Mouse (Mus musculus) stomach, embryonic 15.5 days (tissue): ENCODE results near the gene Stard10. TPM values are rescaled to one million over a fixed set of nuclear protein-coding genes. Genes with fewer than 3 reads are reported as not detected.

Source experiments
- ATAC-seq: fragments of 200-750 bp; cut with Nextera tagmentation; 2 replicates; pipeline ENCODE4 v1.8.0; 2017; ENCODE audit warnings: low read depth, moderate number of reproducible peaks, moderate TSS enrichment; ENCODE audit not compliant: insufficient read depth, low FRiP score
- H3K27ac ChIP-seq: fragments of 300-500 bp; sonication (generic); 2 replicates; pipeline ENCODE4 v1.5.1; 2015; ENCODE audit warnings: mild to moderate bottlenecking, inconsistent platforms
- H3K27me3 ChIP-seq: fragments of 300-500 bp; sonication (generic); replicated peaks from 2 replicates; pipeline ENCODE4 v1.6.1; 2015; ENCODE audit warnings: inconsistent platforms
- H3K36me3 ChIP-seq: fragments of 300-500 bp; sonication (generic); 2 replicates; pipeline ENCODE4 v1.6.1; 2015; ENCODE audit warnings: inconsistent platforms
- H3K4me1 ChIP-seq: fragments of 300-500 bp; sonication (generic); 2 replicates; pipeline ENCODE4 v1.6.1; 2015; ENCODE audit warnings: inconsistent platforms
- H3K4me2 ChIP-seq: fragments of 300-500 bp; sonication (generic); 2 replicates; pipeline ENCODE4 v1.6.1; 2015; ENCODE audit warnings: mild to moderate bottlenecking, inconsistent platforms
- H3K4me3 ChIP-seq: fragments of 300-500 bp; sonication (generic); replicated peaks from 2 replicates; pipeline ENCODE4 v1.5.1; 2015; ENCODE audit warnings: inconsistent platforms
- H3K9ac ChIP-seq: fragments of 300-500 bp; sonication (generic); 2 replicates; pipeline ENCODE4 v1.6.1; 2015; ENCODE audit warnings: inconsistent platforms
- H3K9me3 ChIP-seq: fragments of 300-500 bp; sonication (generic); 2 replicates; pipeline ENCODE4 v1.6.1; 2016; ENCODE audit warnings: inconsistent platforms
- WGBS: fragments of 180-500 bp; shearing (Covaris S2); methylation state at CpG from one replicate; pipeline ENCODE4 v1.1.7; 2015; 5-methylcytosine and 5-hydroxymethylcytosine counted together
- polyA plus RNA-seq: library from polyadenylated mRNA; unstranded; fragments of >200 nt; fragmentation: Nextera tagmentation; extraction: Ambion mirVana; gene quantifications from 2 replicates; pipeline ENCODE4 v1.2.1, GENCODE M21; 2015

Gene Stard10
- polyA plus RNA-seq, 1 experiment from 2014 or later, result 112 TPM

DNA sequence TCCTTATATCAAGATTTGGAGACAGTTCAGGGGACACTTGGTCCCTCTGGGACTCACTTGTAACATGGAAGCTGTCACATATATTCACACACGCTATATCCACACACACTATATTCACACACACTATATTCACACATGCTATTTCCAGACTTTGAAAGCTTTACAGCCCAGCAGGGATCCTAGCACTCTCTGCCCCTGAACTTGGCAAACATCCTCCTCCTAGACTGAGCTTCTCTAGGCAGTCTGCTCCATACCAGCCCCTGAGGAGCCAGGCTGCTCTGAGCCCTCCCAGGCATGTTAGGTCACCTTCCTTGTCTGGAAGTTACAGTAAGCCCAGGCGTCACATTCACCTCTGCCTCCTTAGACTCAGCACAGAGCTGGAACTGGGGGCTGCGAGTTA lies 19.8 kb downstream of the Stard10 start:
- no peak overlapping the region for H3K4me3 ChIP-seq
- no peaks in the 10 kb centered on the region for H3K36me3 ChIP-seq
- no peak overlapping the region for H3K9ac ChIP-seq
- no peak overlapping the region for H3K27ac ChIP-seq
- no peaks in the 10 kb centered on the region for H3K9me3 ChIP-seq
- ATAC-seq, result no peak
- WGBS, result 85% methylated on average over 3 of the region's 3 CpGs
- no peaks in the 10 kb centered on the region for H3K27me3 ChIP-seq
- peaks cover 4% of the 10 kb centered on the region; the same call in 1 of the 2 replicates for H3K4me1 ChIP-seq
- H3K4me2 ChIP-seq, result no peak overlapping the region

DNA sequence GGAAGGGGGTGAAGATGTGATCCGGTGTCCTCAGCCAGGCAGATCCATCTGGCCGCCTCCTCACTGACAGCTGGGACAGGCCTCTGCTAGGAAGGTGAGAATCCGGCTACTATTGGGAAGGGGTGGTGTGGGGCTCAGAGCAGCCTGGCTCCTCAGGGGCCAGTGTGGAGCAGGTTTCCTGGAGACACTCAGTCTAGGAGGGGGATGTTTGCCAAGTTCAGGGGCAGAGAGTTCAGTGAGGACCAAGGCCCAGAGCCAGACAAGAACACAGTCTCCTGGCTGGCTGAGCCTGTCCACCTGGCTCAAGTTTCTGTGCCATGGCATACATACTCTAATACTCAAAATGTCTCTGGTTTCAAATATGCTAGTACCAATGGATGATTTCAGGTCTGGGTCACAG lies 20.5 kb downstream of the Stard10 start:
- Histone ChIP-seq H3K4me2 (no peak overlapping the region), H3K27me3 (no peaks in the 10 kb centered on the region), H3K9me3 (no peaks in the 10 kb centered on the region), H3K4me1 (peaks cover 4% of the 10 kb centered on the region; the same call in 1 of the 2 replicates), H3K4me3 (no peak overlapping the region), H3K27ac (no peak overlapping the region), H3K9ac (no peak overlapping the region), H3K36me3 (no peaks in the 10 kb centered on the region)
- ATAC-seq, result no peak
- 86% methylated on average over 3 of the region's 3 CpGs for WGBS

DNA sequence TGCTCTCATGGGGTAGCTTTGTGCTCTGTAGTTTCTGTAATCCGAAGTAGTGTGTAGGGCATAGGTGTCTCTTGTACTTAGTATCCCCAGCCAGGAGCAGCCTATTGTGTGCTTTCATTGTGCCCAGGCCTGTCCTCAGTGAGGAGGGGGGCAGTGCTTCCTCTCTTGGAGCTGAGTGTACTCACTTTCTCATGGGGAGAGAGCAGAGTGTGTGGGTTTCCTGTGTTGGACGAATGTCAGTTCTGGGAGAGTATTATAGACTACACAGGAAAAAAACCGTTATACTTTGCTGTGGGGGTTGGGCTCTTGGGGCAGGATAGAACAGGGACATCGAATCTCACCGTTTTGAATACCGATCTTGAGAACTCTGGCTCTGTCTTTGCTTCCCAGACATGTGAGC lies 24.5 kb downstream of the Stard10 start:
- Histone ChIP-seq H3K9me3 (no peaks in the 10 kb centered on the region), H3K4me2 (no peak overlapping the region), H3K9ac (no peak overlapping the region), H3K4me1 (peaks cover 6% of the 10 kb centered on the region; the same call in 1 of the 2 replicates), H3K27me3 (no peaks in the 10 kb centered on the region), H3K27ac (no peak overlapping the region), H3K36me3 (peaks cover 5% of the 10 kb centered on the region; the same call in 1 of the 2 replicates), H3K4me3 (no peak overlapping the region)
- ATAC-seq, result no peak
- WGBS, result 49% methylated on average over 6 of the region's 6 CpGs

DNA sequence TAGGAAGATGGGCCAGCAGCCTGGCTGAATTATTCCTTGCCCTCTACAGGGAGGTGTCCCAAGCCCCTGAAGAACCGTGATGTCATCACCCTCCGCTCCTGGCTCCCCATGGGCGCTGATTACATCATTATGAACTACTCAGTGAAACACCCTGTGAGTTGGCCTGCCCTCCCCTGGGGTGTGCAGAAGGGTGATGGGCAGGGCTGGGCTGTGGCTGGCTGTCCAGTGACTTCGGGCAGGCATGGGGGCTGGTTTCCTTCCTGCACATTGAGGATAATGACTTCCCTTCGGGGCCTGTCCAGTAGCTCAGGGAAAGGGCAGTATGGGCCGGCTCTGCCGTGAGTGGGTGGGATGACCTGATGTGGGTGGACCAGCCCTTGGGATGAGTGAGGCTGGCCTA lies 26.2 kb downstream of the Stard10 start:
- peaks cover 5% of the 10 kb centered on the region; the same call in 1 of the 2 replicates for H3K36me3 ChIP-seq
- H3K4me3 ChIP-seq, result no peak overlapping the region
- no peak overlapping the region for H3K27ac ChIP-seq
- H3K9ac ChIP-seq, result no peak overlapping the region
- H3K4me2 ChIP-seq, result no peak overlapping the region
- no peak for ATAC-seq
- peaks cover 13% of the 10 kb centered on the region; the same call in 1 of the 2 replicates for H3K4me1 ChIP-seq
- no peaks in the 10 kb centered on the region for H3K9me3 ChIP-seq
- H3K27me3 ChIP-seq, result no peaks in the 10 kb centered on the region
- 72% methylated on average over 7 of the region's 7 CpGs for WGBS

DNA sequence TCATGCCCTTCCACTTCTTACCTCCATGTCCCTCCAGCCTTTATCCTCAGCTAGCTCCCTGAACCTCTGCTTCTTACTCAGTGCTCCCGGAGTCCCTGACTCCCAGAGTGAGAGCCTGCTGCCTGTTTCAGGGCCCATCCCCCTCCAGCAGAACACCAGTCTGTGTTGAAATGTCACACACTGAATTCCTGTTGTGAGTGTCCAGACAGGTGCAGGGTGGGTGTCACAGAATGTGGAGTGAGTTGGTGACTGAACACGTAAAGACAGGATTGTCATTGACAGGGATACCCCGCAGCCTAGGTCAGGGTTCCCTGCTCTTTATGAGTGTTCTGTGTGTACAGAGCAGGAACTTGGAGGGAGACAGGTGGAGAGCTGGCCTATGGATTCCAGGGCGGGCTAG lies 28.0 kb downstream of the Stard10 start:
- H3K27me3 ChIP-seq, result no peaks in the 10 kb centered on the region
- ATAC-seq, result no peak
- 56% methylated on average over 4 of the region's 4 CpGs for WGBS

DNA sequence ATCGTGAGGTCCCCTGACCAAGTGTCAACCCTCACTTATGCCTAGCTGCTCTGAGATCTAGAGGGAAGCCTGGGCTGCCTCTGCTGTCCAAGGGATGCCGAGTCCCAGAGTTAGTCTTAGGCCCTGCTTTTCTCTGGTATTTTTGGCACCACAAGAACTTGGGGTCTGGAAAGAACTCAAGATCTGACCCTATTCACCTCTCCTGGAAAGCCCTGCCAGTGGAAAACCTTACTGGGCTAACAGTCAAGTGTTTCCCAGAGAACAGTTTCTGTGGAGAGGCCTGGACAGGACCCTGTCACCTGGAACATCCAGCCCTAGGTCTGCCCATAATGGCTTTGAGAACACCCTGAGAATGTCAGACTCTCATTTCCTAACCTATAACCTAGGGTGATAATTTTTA lies 30.1 kb downstream of the Stard10 start:
- Histone ChIP-seq H3K9ac (no peak overlapping the region), H3K4me2 (no peak overlapping the region; the same call in 1 of the 2 replicates), H3K4me3 (no peak overlapping the region), H3K27me3 (no peaks in the 10 kb centered on the region), H3K27ac (no peak overlapping the region), H3K9me3 (no peaks in the 10 kb centered on the region), H3K36me3 (peaks cover 5% of the 10 kb centered on the region; the same call in 1 of the 2 replicates), H3K4me1 (peaks cover 27% of the 10 kb centered on the region)
- no peak for ATAC-seq
- 72% methylated on average over 2 of the region's 2 CpGs for WGBS

More for the DNA sequence above, 28.0 kb downstream of the Stard10 start:
- H3K4me1 ChIP-seq, result peaks cover 27% of the 10 kb centered on the region
- no peaks in the 10 kb centered on the region for H3K9me3 ChIP-seq
- H3K36me3 ChIP-seq, result peaks cover 5% of the 10 kb centered on the region; the same call in 1 of the 2 replicates
- H3K27ac ChIP-seq, result no peak overlapping the region
- no peak overlapping the region for H3K4me3 ChIP-seq
- H3K9ac ChIP-seq, result no peak overlapping the region
- H3K4me2 ChIP-seq, result no peak overlapping the region

DNA sequence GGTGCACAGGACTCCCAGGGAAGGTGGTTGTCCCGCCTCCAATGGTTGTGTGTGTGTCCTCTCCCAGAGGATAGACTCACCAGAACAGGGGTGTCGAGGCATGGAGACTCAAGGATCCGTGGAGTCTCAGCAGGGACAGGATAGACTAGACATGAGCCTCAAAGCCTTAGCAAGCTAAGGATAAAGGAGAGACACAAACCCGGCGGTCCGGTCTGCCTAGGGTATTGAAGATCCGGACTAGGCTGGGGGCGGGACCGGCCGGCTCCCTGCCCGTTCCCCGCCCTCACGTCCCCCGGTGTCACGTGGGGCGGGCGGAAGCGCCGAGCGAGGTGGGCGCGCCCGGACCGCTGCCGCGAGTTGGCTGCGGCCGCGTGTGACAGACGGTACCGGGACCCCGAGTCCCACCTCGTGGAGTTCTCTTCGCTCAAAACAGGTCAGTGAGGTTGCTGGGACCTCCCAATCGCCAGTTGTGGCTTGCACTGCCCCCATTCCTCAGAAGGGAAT lies 30.9 kb downstream of the Stard10 start, which contains the start of gene Arap1:
Gene Arap1 (plus strand): TSS at position 301 of the 504 bp plus-strand sequence.
- under 1% methylated on average over 35 of the region's 35 CpGs for WGBS
- peak within 1 kb of the TSS; percentile 61 for H3K4me3 ChIP-seq
- H3K36me3 ChIP-seq, result peaks cover 5% of the 10 kb centered on the region; the same call in 1 of the 2 replicates
- H3K4me2 ChIP-seq, result peak within 1 kb of the TSS; percentile 99
- H3K27me3 ChIP-seq, result no peaks in the 10 kb centered on the region
- H3K4me1 ChIP-seq, result peaks cover 27% of the 10 kb centered on the region
- H3K9me3 ChIP-seq, result no peaks in the 10 kb centered on the region
- H3K9ac ChIP-seq, result peak within 1 kb of the TSS; percentile 39; the same call in 1 of the 2 replicates
- 0 out of 2 replicates have a peak within 1 kb of the TSS, but pooled peaks have one; percentile 21 for H3K27ac ChIP-seq
- peak; percentile 74 for ATAC-seq

DNA sequence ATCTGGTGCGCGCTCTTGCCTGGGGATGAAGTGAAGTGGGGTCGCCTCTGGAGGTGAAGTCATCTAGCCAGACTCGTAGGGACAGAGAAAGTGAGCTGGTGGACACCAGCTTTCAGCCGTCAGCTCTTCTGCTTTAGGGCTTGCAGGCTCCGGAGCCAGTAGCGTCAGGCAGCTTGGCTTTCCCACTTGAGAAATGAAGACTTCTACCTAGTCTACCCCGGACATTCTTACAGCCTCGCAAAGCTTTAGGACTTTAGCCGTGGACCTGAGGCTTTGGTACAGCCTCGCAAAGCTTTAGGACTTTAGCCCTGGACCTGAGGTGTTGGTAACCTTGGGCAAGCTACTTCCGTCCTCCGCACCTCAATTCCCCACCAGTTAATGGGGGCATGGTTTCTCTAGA lies 31.4 kb downstream of the Stard10 start:
- ATAC-seq, result no peak
- Histone ChIP-seq H3K27me3 (no peaks in the 10 kb centered on the region), H3K4me3 (peak overlapping the region; percentile 61), H3K27ac (0 out of 2 replicates have a peak overlapping the region, but pooled peaks have one; percentile 21), H3K4me1 (peaks cover 27% of the 10 kb centered on the region), H3K36me3 (peaks cover 5% of the 10 kb centered on the region; the same call in 1 of the 2 replicates), H3K9me3 (no peaks in the 10 kb centered on the region), H3K4me2 (peak overlapping the region; percentile 99), H3K9ac (peak overlapping the region; percentile 39; the same call in 1 of the 2 replicates)
- WGBS, result 4% methylated on average over 13 of the region's 13 CpGs

DNA sequence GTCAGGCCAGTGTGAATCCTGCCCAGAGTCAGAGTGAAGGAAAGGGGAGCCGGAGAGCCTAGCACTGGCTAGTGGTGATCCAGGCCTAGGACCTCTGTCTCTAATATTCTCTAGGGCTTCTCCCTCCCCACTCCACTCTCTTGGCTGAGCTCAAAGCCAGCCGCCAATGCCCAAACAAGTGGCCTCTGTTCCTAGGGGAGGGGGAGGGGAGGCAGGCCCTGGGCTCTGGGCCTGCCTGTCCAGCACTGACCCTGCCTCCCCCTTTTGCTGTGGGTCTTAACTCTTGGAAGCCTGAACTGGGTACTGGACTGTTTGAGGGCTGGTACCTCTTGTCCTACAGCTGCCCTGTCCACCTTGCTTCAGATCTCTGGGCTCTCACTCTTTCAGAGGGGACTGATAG lies 33.0 kb downstream of the Stard10 start:
- 0 out of 2 replicates have a peak, but pooled peaks have one; percentile 6 for ATAC-seq
- H3K4me3 ChIP-seq, result no peak overlapping the region
- H3K9me3 ChIP-seq, result no peaks in the 10 kb centered on the region
- peaks cover 29% of the 10 kb centered on the region for H3K4me1 ChIP-seq
- no peak overlapping the region for H3K4me2 ChIP-seq
- H3K9ac ChIP-seq, result no peak overlapping the region
- H3K27ac ChIP-seq, result no peak overlapping the region
- no peaks in the 10 kb centered on the region for H3K27me3 ChIP-seq
- H3K36me3 ChIP-seq, result peaks cover under 1% of the 10 kb centered on the region; the same call in 1 of the 2 replicates
- WGBS, result 35% methylated on average over 2 of the region's 2 CpGs

DNA sequence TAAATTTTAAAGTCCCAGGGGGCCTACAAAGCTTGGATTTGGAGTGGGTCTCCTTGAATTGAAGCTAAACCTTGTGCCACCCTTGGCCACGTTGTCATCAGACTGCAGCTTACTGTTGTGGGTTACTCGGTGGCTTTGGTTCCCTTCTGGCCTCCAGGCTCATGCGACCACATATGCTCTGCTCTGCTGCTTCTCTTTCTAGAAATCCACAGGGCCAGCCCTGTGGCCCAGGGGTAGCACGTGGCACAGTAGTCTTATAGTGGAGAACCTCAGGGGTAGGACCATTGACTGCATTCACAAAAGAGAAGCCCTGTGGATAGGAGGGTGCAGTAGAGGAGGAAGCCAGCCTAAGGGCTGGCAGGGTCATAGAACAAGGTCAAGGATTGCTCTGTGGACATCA lies 35.5 kb downstream of the Stard10 start:
- H3K4me1 ChIP-seq, result peaks cover 26% of the 10 kb centered on the region
- H3K27me3 ChIP-seq, result no peaks in the 10 kb centered on the region
- H3K36me3 ChIP-seq, result no peaks in the 10 kb centered on the region
- 85% methylated on average over 4 of the region's 4 CpGs for whole genome bisulfite sequencing
- ATAC-seq, result no peak
- H3K27ac ChIP-seq, result no peak overlapping the region
- H3K4me2 ChIP-seq, result no peak overlapping the region
- H3K9ac ChIP-seq, result no peak overlapping the region
- H3K4me3 ChIP-seq, result no peak overlapping the region
- no peaks in the 10 kb centered on the region for H3K9me3 ChIP-seq

DNA sequence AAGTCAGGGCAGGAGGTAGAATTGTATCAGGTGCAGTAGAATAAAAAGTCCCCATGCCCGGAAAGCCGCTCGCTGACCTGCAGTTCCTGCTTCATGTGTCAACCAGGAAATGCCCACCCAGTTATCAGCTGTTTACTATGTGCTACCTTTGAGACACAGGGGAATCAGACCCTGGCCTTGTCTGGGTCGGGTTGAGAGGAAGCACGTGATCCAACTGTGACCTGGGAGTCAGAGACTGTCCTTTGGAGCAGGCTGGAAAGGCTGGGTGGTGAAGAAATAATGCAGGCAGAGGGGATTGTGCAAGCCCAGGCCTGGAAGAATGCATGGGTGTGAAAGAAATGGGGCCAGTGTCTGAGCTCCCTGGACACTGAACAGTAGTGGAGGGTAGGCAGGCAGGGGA lies 37.5 kb downstream of the Stard10 start:
- Histone ChIP-seq H3K9me3 (no peaks in the 10 kb centered on the region), H3K27me3 (no peaks in the 10 kb centered on the region), H3K36me3 (no peaks in the 10 kb centered on the region), H3K4me2 (no peak overlapping the region), H3K4me1 (peaks cover 12% of the 10 kb centered on the region; the same call in 1 of the 2 replicates), H3K4me3 (no peak overlapping the region), H3K9ac (no peak overlapping the region), H3K27ac (peak overlapping the region; percentile 36; the same call in 1 of the 2 replicates)
- WGBS, result 51% methylated on average over 5 of the region's 5 CpGs
- peak; percentile 54 for ATAC-seq

DNA sequence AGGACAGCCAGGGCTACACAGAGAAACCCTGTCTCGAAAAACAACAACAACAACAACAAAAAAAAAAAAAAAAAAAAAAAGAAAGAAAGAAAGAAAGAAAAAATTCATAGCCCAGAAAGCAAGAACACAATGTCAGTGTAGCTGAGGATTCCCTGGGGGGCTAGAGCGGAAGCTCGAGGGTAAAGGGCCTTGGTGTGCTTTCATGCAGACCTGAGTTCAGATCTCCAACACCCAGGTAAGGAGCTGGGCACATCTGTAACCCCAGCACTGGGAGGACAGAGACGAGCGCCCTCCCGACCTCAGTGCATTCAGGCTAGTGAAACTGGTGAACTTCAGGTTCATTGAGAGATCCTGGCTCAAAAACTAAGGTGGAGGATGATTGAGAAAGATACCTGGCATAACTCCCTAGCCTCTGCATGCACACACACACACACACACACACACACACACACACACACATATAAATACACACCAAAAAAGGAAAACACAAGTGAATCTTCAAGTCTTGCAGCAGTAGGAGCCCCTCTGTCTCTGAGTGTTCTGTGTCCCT lies 38.7 kb downstream of the Stard10 start:
- H3K36me3 ChIP-seq, result no peaks in the 10 kb centered on the region
- no peaks in the 10 kb centered on the region for H3K27me3 ChIP-seq
- no peak overlapping the region for H3K27ac ChIP-seq
- no peak overlapping the region for H3K9ac ChIP-seq
- H3K9me3 ChIP-seq, result no peaks in the 10 kb centered on the region
- no peak for ATAC-seq
- 84% methylated on average over 6 of the region's 6 CpGs for WGBS
- no peak overlapping the region for H3K4me3 ChIP-seq
- H3K4me2 ChIP-seq, result no peak overlapping the region
- H3K4me1 ChIP-seq, result peaks cover 12% of the 10 kb centered on the region; the same call in 1 of the 2 replicates
